Mouse (Mus musculus): ENCODE measurements around the gene Cyp26c1. TPM values are rescaled to one million over a fixed set of nuclear protein-coding genes. Genes with fewer than 3 reads are reported as not detected.

Gene Cyp26c1
- polyA plus RNA-seq, 1 experiment from 2014 or later, result not detected

Other genes with a start within 250 kb of the Cyp26c1 start
- 14.7 and 16.3 TPM in 2 replicates for gene Exoc6, start 135.2 kb upstream of the Cyp26c1 start, polyA plus RNA-seq (2015; fragmentation: Nextera tagmentation; extraction: Ambion mirVana)
- gene Cyp26a1, start 12.2 kb downstream of the Cyp26c1 start, polyA plus RNA-seq (2015; fragmentation: Nextera tagmentation; extraction: Ambion mirVana), result 1.0 and 2.8 TPM in 2 replicates

Data from neural tube, embryonic 13.5 days (tissue).